Mouse (Mus musculus) small intestine, adult 2 months (tissue): ENCODE data around the gene Prkch. TPM values are rescaled to one million over a fixed set of nuclear protein-coding genes. Genes with fewer than 3 reads are reported as not detected.
A peak's percentile ranks its signal among the peaks of the same experiment; 100 is the strongest.

Experiments
- H3K27ac ChIP-seq: fragments of 200-500 bp; 2 replicates; pipeline ENCODE4 v1.5.1; 2012; ENCODE audit warnings: low read depth, low read length, control low read depth, inconsistent platforms; ENCODE audit not compliant: insufficient read depth
- H3K27me3 ChIP-seq: fragments of 200-500 bp; 2 replicates; pipeline ENCODE4 v1.6.1; 2012; ENCODE audit warnings: mild to moderate bottlenecking, moderate library complexity, low read length, inconsistent platforms; ENCODE audit not compliant: control insufficient read depth, insufficient read depth
- H3K36me3 ChIP-seq: fragments of 200-500 bp; 2 replicates; pipeline ENCODE4 v1.6.1; 2012; ENCODE audit warnings: mild to moderate bottlenecking, low read length, control low read depth, inconsistent platforms; ENCODE audit not compliant: control insufficient read depth, insufficient read depth
- H3K4me1 ChIP-seq: fragments of 200-500 bp; 2 replicates; pipeline ENCODE4 v1.6.1; 2012; ENCODE audit warnings: low read length, inconsistent platforms, mixed read lengths; ENCODE audit not compliant: control insufficient read depth, insufficient read depth, insufficient read length
- H3K4me3 ChIP-seq: fragments of 200-500 bp; 2 replicates; pipeline ENCODE4 v1.5.1; 2012; ENCODE audit warnings: low read depth, mild to moderate bottlenecking, control low read depth, inconsistent platforms, low read length, moderate library complexity
- CTCF ChIP-seq: fragments of 200-500 bp; IDR thresholded peaks from 2 replicates; pipeline ENCODE4 v1.5.1; 2012; ENCODE audit warnings: low read depth, mild to moderate bottlenecking, control low read depth, inconsistent platforms, low read length, moderate library complexity, mixed read lengths; ENCODE audit not compliant: insufficient replicate concordance, insufficient read length; ENCODE audit errors: extremely low read depth
- POLR2A ChIP-seq: fragments of 200-500 bp; IDR thresholded peaks from 2 replicates; pipeline ENCODE4 v1.6.1; 2012; ENCODE audit warnings: low read depth, mild to moderate bottlenecking, control low read depth, inconsistent platforms, low read length, moderate library complexity
- WGBS: fragments of 180-500 bp; shearing (Covaris S2); methylation state at CpG from one replicate; pipeline ENCODE4 v1.1.7; 2018; 5-methylcytosine and 5-hydroxymethylcytosine counted together
- polyA plus RNA-seq: library from polyadenylated mRNA; depleted of rRNA; stranded (reverse); fragments of >200 nt; gene quantifications from 2 replicates; pipeline ENCODE4 v1.2.3, GENCODE M21; 2012

The Prkch gene
- polyA plus RNA-seq, 1 experiment = 3.2 TPM

GRCm38 (mm10) chr12:73774793-73775385 lies 190.3 kb downstream of the Prkch start:
- no peaks in the 10 kb centered on the region for H3K36me3 ChIP-seq
- H3K4me1 ChIP-seq = peaks cover 10% of the 10 kb centered on the region
- no peak overlapping the region for H3K4me3 ChIP-seq
- 80% methylated on average over 7 of the region's 7 CpGs for WGBS
- no peak overlapping the region for H3K27ac ChIP-seq
- no peaks in the 10 kb centered on the region for H3K27me3 ChIP-seq
- TF ChIP-seq CTCF = no peak
- no peak for TF ChIP-seq POLR2A

- Histone ChIP-seq H3K4me3 (no peak overlapping the region), H3K27ac (no peak overlapping the region), H3K27me3 (no peaks in the 10 kb centered on the region), H3K36me3 (no peaks in the 10 kb centered on the region), H3K4me1 (peaks cover 20% of the 10 kb centered on the region)
- TF ChIP-seq CTCF = no peak
- TF ChIP-seq POLR2A = no peak
- WGBS = 82% methylated on average over 6 of the region's 6 CpGs
Measured at GRCm38 (mm10) chr12:73776401-73776945, 191.9 kb downstream of the Prkch start.

GRCm38 (mm10) chr12:73777673-73778072 lies 193.1 kb downstream of the Prkch start:
- TF ChIP-seq POLR2A = no peak
- TF ChIP-seq CTCF = no peak
- WGBS = 90% methylated on average over 11 of the region's 11 CpGs
- Histone ChIP-seq H3K4me1 (peaks cover 29% of the 10 kb centered on the region), H3K36me3 (no peaks in the 10 kb centered on the region), H3K4me3 (no peak overlapping the region), H3K27me3 (no peaks in the 10 kb centered on the region), H3K27ac (no peak overlapping the region)

- no peak for TF ChIP-seq POLR2A
- no peak for TF ChIP-seq CTCF
- peak overlapping the region; percentile 92 for H3K27ac ChIP-seq
- no peaks in the 10 kb centered on the region for H3K27me3 ChIP-seq
- H3K4me1 ChIP-seq = peaks cover 29% of the 10 kb centered on the region
- peak overlapping the region; percentile 39 for H3K4me3 ChIP-seq
- 15% methylated on average over 13 of the region's 13 CpGs for WGBS
- H3K36me3 ChIP-seq = no peaks in the 10 kb centered on the region
Measured at GRCm38 (mm10) chr12:73779332-73780231, 195.0 kb downstream of the Prkch start.

- WGBS = 84% methylated on average over 6 of the region's 6 CpGs
- Histone ChIP-seq H3K27me3 (no peaks in the 10 kb centered on the region), H3K27ac (no peak overlapping the region), H3K4me1 (peaks cover 28% of the 10 kb centered on the region), H3K36me3 (no peaks in the 10 kb centered on the region), H3K4me3 (no peak overlapping the region)
- TF ChIP-seq CTCF (no peak), POLR2A (no peak)
Measured at GRCm38 (mm10) chr12:73781425-73782032, 196.9 kb downstream of the Prkch start.

GRCm38 (mm10) chr12:73786909-73787308 lies 202.3 kb downstream of the Prkch start:
- TF ChIP-seq POLR2A = no peak
- no peak for TF ChIP-seq CTCF
- Histone ChIP-seq H3K36me3 (no peaks in the 10 kb centered on the region), H3K27me3 (no peaks in the 10 kb centered on the region), H3K4me1 (peaks cover 11% of the 10 kb centered on the region; the same call in 1 of the 2 replicates), H3K27ac (no peak overlapping the region), H3K4me3 (no peak overlapping the region)
- 66% methylated on average over 8 of the region's 8 CpGs for WGBS
